Mouse (Mus musculus): ENCODE measurements around the gene Il4.

The Il4 gene

GRCm38 (mm10) chr11:53624124-53624523 lies 5.7 kb upstream of the Il4 start:
- in situ Hi-C loops (cut with MboI): no loop called here

- in situ Hi-C loops (cut with MboI): no loop called here
Observed at GRCm38 (mm10) chr11:53623573-53623972, 5.1 kb upstream of the Il4 start.

GRCm38 (mm10) chr11:53622440-53622806 lies 4.0 kb upstream of the Il4 start:
- in situ Hi-C loops (cut with MboI): no loop called here

GRCm38 (mm10) chr11:53621582-53622439 lies 3.3 kb upstream of the Il4 start:
- in situ Hi-C loops (cut with MboI): no loop called here

GRCm38 (mm10) chr11:53620094-53620493 lies 1.6 kb upstream of the Il4 start:
- in situ Hi-C loops (cut with MboI): no loop called here

- in situ Hi-C loops (cut with MboI): no loop called here
Observed at GRCm38 (mm10) chr11:53619428-53619827, 959 bp upstream of the Il4 start.

GRCm38 (mm10) chr11:53617562-53618109 lies 833 bp downstream of the Il4 start:
- in situ Hi-C loops (cut with MboI): no loop called here

GRCm38 (mm10) chr11:53616748-53617558 lies 1.5 kb downstream of the Il4 start:
- in situ Hi-C loops (cut with MboI): no loop called here

- in situ Hi-C loops (cut with MboI): no loop called here
Observed at GRCm38 (mm10) chr11:53615575-53615974, 2.9 kb downstream of the Il4 start.

- in situ Hi-C loops (cut with MboI): no loop called here
Observed at GRCm38 (mm10) chr11:53615172-53615571, 3.3 kb downstream of the Il4 start.

GRCm38 (mm10) chr11:53609672-53610071 lies 8.8 kb downstream of the Il4 start:
- in situ Hi-C loops (cut with MboI): no loop called here

GRCm38 (mm10) chr11:53609231-53609630 lies 9.2 kb downstream of the Il4 start:
- in situ Hi-C loops (cut with MboI): no loop called here

GRCm38 (mm10) chr11:53605609-53606008 lies 12.9 kb downstream of the Il4 start:
- in situ Hi-C loops (cut with MboI): no loop called here

- in situ Hi-C loops (cut with MboI): no loop called here
Observed at GRCm38 (mm10) chr11:53604983-53605382, 13.5 kb downstream of the Il4 start.

GRCm38 (mm10) chr11:53591116-53591515 lies 27.4 kb downstream of the Il4 start:
- in situ Hi-C loops (cut with MboI): loop anchor here (5.0 kb wide), 1 partner anchor 36 kb away; no protein-coding TSS in a partner anchor

- in situ Hi-C loops (cut with MboI): loop anchor here (5.0 kb wide), 1 partner anchor 37 kb away; no protein-coding TSS in a partner anchor
Observed at GRCm38 (mm10) chr11:53590368-53590768, 28.1 kb downstream of the Il4 start.

- in situ Hi-C loops (cut with MboI): no loop called here
Observed at GRCm38 (mm10) chr11:53588279-53588678, 30.2 kb downstream of the Il4 start.

GRCm38 (mm10) chr11:53585510-53585909 lies 33.0 kb downstream of the Il4 start:
- in situ Hi-C loops (cut with MboI): no loop called here

GRCm38 (mm10) chr11:53584849-53585248 lies 33.6 kb downstream of the Il4 start:
- in situ Hi-C loops (cut with MboI): no loop called here

- in situ Hi-C loops (cut with MboI): no loop called here
Observed at GRCm38 (mm10) chr11:53583151-53583550, 35.3 kb downstream of the Il4 start.

GRCm38 (mm10) chr11:53580562-53580961 lies 37.9 kb downstream of the Il4 start:
- in situ Hi-C loops (cut with MboI): no loop called here

GRCm38 (mm10) chr11:53567224-53568014 lies 51.0 kb downstream of the Il4 start, which contains the start of gene Kif3a:
Kif3a (plus strand) TSS chr11:53567379.
- in situ Hi-C loops (cut with MboI): no loop called here

All from mature B cell (primary cell).